Comparison of ENCODE assay signal across 11 mouse cellular contexts in genomic region chr17:48029241-48029640, GRCm38 (mm10). TPM values are rescaled to one million over a fixed set of nuclear protein-coding genes. Genes with fewer than 3 reads are reported as not detected.
A peak's percentile ranks its signal among the peaks of the same experiment; 100 is the strongest.
DNase-seq lines count a peak whose midpoint lies in the region; ATAC-seq lines count a peak whose summit lies in the region.
"Had no signal": no experiment of that assay in that cellular context is flagged by ENCODE, and none has a peak within 500 bp of the region (broad histone marks: within the 10 kb centered on the region; RNA-seq: fewer than 3 reads in every experiment).

No protein-coding gene starts in this region.

- no peak for DNase-seq in heart, adult 18-20 months
- no peak for DNase-seq in neural tube, embryonic 10.5 days (ENCODE audit: extremely low spot score, low spot score)
- no peak for DNase-seq in left cerebral cortex, postnatal 36 days (ENCODE audit: low spot score in 2 of 2)
- no peak for DNase-seq in layer of hippocampus, adult 11-12 months (ENCODE audit: low spot score)

- intact Hi-C loops in left cerebral cortex, postnatal 36 days (cut with DNase I): no loop called here

- H3K4me2 ChIP-seq in heart, embryonic 13.5 days: peak overlapping the region; percentile 25
- H3K4me2 ChIP-seq in neural tube, embryonic 12.5 days (replicated peaks): 0 out of 2 replicates have a peak overlapping the region, but pooled peaks have one; percentile 7
- peak overlapping the region; percentile 13; the same call in 1 of the 2 replicates for H3K4me2 ChIP-seq in hindbrain, embryonic 13.5 days
- peak overlapping the region; percentile 8; the same call in 1 of the 2 replicates for H3K4me2 ChIP-seq in stomach, embryonic 14.5 days (replicated peaks; ENCODE audit: low read depth, low read length)

- 19% methylated on average over 12 of the region's 12 CpGs for WGBS in heart, embryonic 13.5 days
- WGBS in neural tube, embryonic 12.5 days: 19% methylated on average over 12 of the region's 12 CpGs
- 18% methylated on average over 12 of the region's 12 CpGs for WGBS in hindbrain, embryonic 13.5 days
- WGBS in stomach, embryonic 14.5 days: 15% methylated on average over 12 of the region's 12 CpGs

- H3K4me1 ChIP-seq in heart, embryonic 13.5 days: peaks cover 70% of the 10 kb centered on the region
- peaks cover 53% of the 10 kb centered on the region for H3K4me1 ChIP-seq in neural tube, embryonic 12.5 days
- peaks cover 25% of the 10 kb centered on the region for H3K4me1 ChIP-seq in hindbrain, embryonic 13.5 days (replicated peaks)
- peaks cover 43% of the 10 kb centered on the region for H3K4me1 ChIP-seq in stomach, embryonic 14.5 days (ENCODE audit: control insufficient read depth, insufficient read depth, low read length)

- no peaks in the 10 kb centered on the region for H3K36me3 ChIP-seq in heart, embryonic 13.5 days
- no peaks in the 10 kb centered on the region for H3K36me3 ChIP-seq in neural tube, embryonic 12.5 days
- no peaks in the 10 kb centered on the region for H3K36me3 ChIP-seq in hindbrain, embryonic 13.5 days
- no peaks in the 10 kb centered on the region for H3K36me3 ChIP-seq in stomach, embryonic 14.5 days (ENCODE audit: control insufficient read depth, insufficient read depth, low read length)

- no peaks in the 10 kb centered on the region for H3K27me3 ChIP-seq in heart, embryonic 13.5 days (replicated peaks)
- peaks cover 3% of the 10 kb centered on the region; the same call in 1 of the 2 replicates for H3K27me3 ChIP-seq in neural tube, embryonic 12.5 days (replicated peaks)
- H3K27me3 ChIP-seq in hindbrain, embryonic 13.5 days: peaks cover 53% of the 10 kb centered on the region
- no peaks in the 10 kb centered on the region for H3K27me3 ChIP-seq in stomach, embryonic 14.5 days (ENCODE audit: control insufficient read depth, insufficient read depth, low read length)

- no peak overlapping the region for H3K4me3 ChIP-seq in heart, embryonic 13.5 days
- no peak overlapping the region for H3K4me3 ChIP-seq in neural tube, embryonic 12.5 days
- H3K4me3 ChIP-seq in hindbrain, embryonic 13.5 days: no peak overlapping the region
- no peak overlapping the region for H3K4me3 ChIP-seq in stomach, embryonic 14.5 days (ENCODE audit: low read depth, low read length)

- H3K9me3 ChIP-seq in heart, embryonic 13.5 days: no peaks in the 10 kb centered on the region
- H3K9me3 ChIP-seq in neural tube, embryonic 12.5 days: no peaks in the 10 kb centered on the region; the same call in 1 of the 2 replicates
- H3K9me3 ChIP-seq in hindbrain, embryonic 13.5 days: no peaks in the 10 kb centered on the region
- H3K9me3 ChIP-seq in stomach, embryonic 14.5 days (ENCODE audit: control insufficient read depth, low read depth, low read length): no peaks in the 10 kb centered on the region

- ATAC-seq in heart, embryonic 13.5 days (ENCODE audit: extremely low read depth, insufficient number of reproducible peaks, low FRiP score, low TSS enrichment): no peak
- no peak for ATAC-seq in neural tube, embryonic 12.5 days (ENCODE audit: low FRiP score, low read depth)
- no peak for ATAC-seq in hindbrain, embryonic 13.5 days (ENCODE audit: low FRiP score)
- ATAC-seq in stomach, embryonic 14.5 days (ENCODE audit: insufficient number of reproducible peaks, insufficient read depth, low FRiP score, low read depth): no peak

- peak overlapping the region; percentile 28; the same call in 1 of the 2 replicates for H3K9ac ChIP-seq in heart, embryonic 13.5 days
- H3K9ac ChIP-seq in neural tube, embryonic 12.5 days: no peak overlapping the region
- H3K9ac ChIP-seq in hindbrain, embryonic 13.5 days: 0 out of 2 replicates have a peak overlapping the region, but pooled peaks have one; percentile 35
- no peak overlapping the region for H3K9ac ChIP-seq in stomach, embryonic 14.5 days (replicated peaks; ENCODE audit: low read depth, low read length)

- peak overlapping the region; percentile 61 for H3K27ac ChIP-seq in heart, embryonic 13.5 days (replicated peaks)
- no peak overlapping the region for H3K27ac ChIP-seq in neural tube, embryonic 12.5 days
- H3K27ac ChIP-seq in hindbrain, embryonic 13.5 days: peak overlapping the region; percentile 36; the same call in 1 of the 2 replicates
- H3K27ac ChIP-seq in stomach, embryonic 14.5 days (ENCODE audit: low read length): peak overlapping the region; percentile 11; the same call in 1 of the 2 replicates

RNA-seq across cellular contexts. Expression of gene 1700122O11Rik, which starts 8.9 kb away (rescaled TPM):
- not detected in 2 replicates for polyA plus RNA-seq in heart, embryonic 13.5 days (2015; fragmentation: Nextera tagmentation; extraction: Ambion mirVana)
- total RNA-seq in heart, adult 18-20 months (2021): not detected
- polyA plus RNA-seq in neural tube, embryonic 12.5 days (2016; fragmentation: Nextera tagmentation; extraction: Ambion mirVana): not detected in 2 replicates
- polyA plus RNA-seq in hindbrain, embryonic 13.5 days (2015; fragmentation: Nextera tagmentation; extraction: Ambion mirVana): not detected in 2 replicates
- polyA plus RNA-seq in stomach, embryonic 14.5 days (2014; fragmentation: Nextera tagmentation; extraction: Ambion mirVana): not detected in 2 replicates
- total RNA-seq in left cerebral cortex, postnatal 36 days (2021): not detected
- total RNA-seq: liver, adult 2 months had no signal
- polyA plus RNA-seq: kidney, embryonic 14.5 days; liver, adult 2 months; neural tube, embryonic 11.5 days had no signal

RNA-seq across cellular contexts. Expression of gene 1700067P10Rik, which starts 59.9 kb away (rescaled TPM):
- polyA plus RNA-seq in heart, embryonic 13.5 days (2015; fragmentation: Nextera tagmentation; extraction: Ambion mirVana): not detected in 2 replicates
- not detected for total RNA-seq in heart, adult 18-20 months (2021)
- polyA plus RNA-seq in neural tube, embryonic 12.5 days (2016; fragmentation: Nextera tagmentation; extraction: Ambion mirVana): 0.18 TPM in 1 of 2 replicates, not detected in the other
- polyA plus RNA-seq in hindbrain, embryonic 13.5 days (2015; fragmentation: Nextera tagmentation; extraction: Ambion mirVana): 0.21 TPM in 1 of 2 replicates, not detected in the other
- polyA plus RNA-seq in stomach, embryonic 14.5 days (2014; fragmentation: Nextera tagmentation; extraction: Ambion mirVana): not detected in 2 replicates
- total RNA-seq in left cerebral cortex, postnatal 36 days (2021): not detected
- total RNA-seq: liver, adult 2 months had no signal
- polyA plus RNA-seq: kidney, embryonic 14.5 days; liver, adult 2 months; neural tube, embryonic 11.5 days had no signal

Comparison
In these comparisons a context has a peak if more than half of its experiments do, and no peak if none do; other contexts are left out.
1. H3K9ac ChIP-seq: peak in heart, embryonic 13.5 days (single experiment) and hindbrain, embryonic 13.5 days (single experiment); none in neural tube, embryonic 12.5 days (single experiment) and stomach, embryonic 14.5 days (single experiment).
2. Peak in every context shown above with its lines, with median percentiles within 50 percentile points of each other: H3K4me2 ChIP-seq.